Mouse (Mus musculus): ENCODE data around the gene Ddx56. TPM values are rescaled to one million over a fixed set of nuclear protein-coding genes. Genes with fewer than 3 reads are reported as not detected.

Gene Ddx56
- 10 to 100 TPM; 44.9 to 47.5 TPM for total RNA-seq (2021)
- long read RNA-seq, experiment 1, transcript Ddx56-201 (14 exons, 1,956 nt) = major isoform, 39 of 50 reads
- long read RNA-seq, experiment 1, partial matches to known transcripts = 2 of 50 reads
- long read RNA-seq, experiment 1, other reads (novel, unspliced or antisense) = 9 of 50 reads
- long read RNA-seq, experiment 2, transcript Ddx56-201 (14 exons, 1,956 nt) = major isoform, 69 of 91 reads
- long read RNA-seq, experiment 2, partial matches to known transcripts = 2 of 91 reads
- long read RNA-seq, experiment 2, other reads (novel, unspliced or antisense) = 20 of 91 reads

GRCm38 (mm10) chr11:6267320-6268254, at the start of gene Ddx56:
TSS of gene Ddx56 (minus strand) at chr11:6267772.
- DNase-seq (ENCODE audit: low spot score in 2 of 2) = peak; percentile 88 to 97

GRCm38 (mm10) chr11:6316821-6317220, 49.2 kb upstream of the Ddx56 start:
- DNase-seq (ENCODE audit: low spot score in 2 of 2) = no peak

- no peak for DNase-seq (ENCODE audit: low spot score in 2 of 2)
Measured at GRCm38 (mm10) chr11:6313874-6314406, 46.4 kb upstream of the Ddx56 start.

- no peak for DNase-seq (ENCODE audit: low spot score in 2 of 2)
Measured at GRCm38 (mm10) chr11:6308181-6308580, 40.6 kb upstream of the Ddx56 start.

GRCm38 (mm10) chr11:6305943-6306430, 38.4 kb upstream of the Ddx56 start:
- DNase-seq (ENCODE audit: low spot score in 2 of 2) = no peak

- DNase-seq (ENCODE audit: low spot score in 2 of 2) = no peak
Measured at GRCm38 (mm10) chr11:6302793-6303192, 35.2 kb upstream of the Ddx56 start.

GRCm38 (mm10) chr11:6299435-6299834, 31.9 kb upstream of the Ddx56 start:
- no peak for DNase-seq (ENCODE audit: low spot score in 2 of 2)

- DNase-seq (ENCODE audit: low spot score in 2 of 2) = no peak
Measured at GRCm38 (mm10) chr11:6296077-6296476, 28.5 kb upstream of the Ddx56 start.

GRCm38 (mm10) chr11:6294632-6295031, 27.1 kb upstream of the Ddx56 start:
- DNase-seq (ENCODE audit: low spot score in 2 of 2) = no peak

GRCm38 (mm10) chr11:6293601-6294000, 26.0 kb upstream of the Ddx56 start:
- no peak for DNase-seq (ENCODE audit: low spot score in 2 of 2)

GRCm38 (mm10) chr11:6292988-6293349, 25.4 kb upstream of the Ddx56 start:
- DNase-seq (ENCODE audit: low spot score in 2 of 2) = no peak

GRCm38 (mm10) chr11:6292116-6292987, 24.8 kb upstream of the Ddx56 start:
- peak; percentile 72 to 82 for DNase-seq (ENCODE audit: low spot score in 2 of 2)

GRCm38 (mm10) chr11:6291401-6292115, 24.0 kb upstream of the Ddx56 start, which contains the start of gene Ogdh:
TSS of gene Ogdh (plus strand) at chr11:6291633.
- DNase-seq (ENCODE audit: low spot score in 2 of 2) = peak; percentile 98 to 100

GRCm38 (mm10) chr11:6290883-6291282, 23.3 kb upstream of the Ddx56 start:
- DNase-seq (ENCODE audit: low spot score in 2 of 2) = no peak

- no peak for DNase-seq (ENCODE audit: low spot score in 2 of 2)
Measured at GRCm38 (mm10) chr11:6290138-6290537, 22.6 kb upstream of the Ddx56 start.

- DNase-seq (ENCODE audit: low spot score in 2 of 2) = no peak
Measured at GRCm38 (mm10) chr11:6282940-6283339, 15.4 kb upstream of the Ddx56 start.

- no peak for DNase-seq (ENCODE audit: low spot score in 2 of 2)
Measured at GRCm38 (mm10) chr11:6276466-6276865, 8.9 kb upstream of the Ddx56 start.

- no peak for DNase-seq (ENCODE audit: low spot score in 2 of 2)
Measured at GRCm38 (mm10) chr11:6275094-6275484, 7.5 kb upstream of the Ddx56 start.

GRCm38 (mm10) chr11:6274387-6275093, 7.0 kb upstream of the Ddx56 start, which contains the start of gene Tmed4:
TSS of gene Tmed4 (minus strand) at chr11:6274870.
- DNase-seq (ENCODE audit: low spot score in 2 of 2) = peak; percentile 97 to 99
